Mouse (Mus musculus): ENCODE results near the gene Ces1e. TPM values are rescaled to one million over a fixed set of nuclear protein-coding genes. Genes with fewer than 3 reads are reported as not detected.

Ces1e gene
- total and polyA plus RNA-seq, 3 experiments, result not detected

DNA sequence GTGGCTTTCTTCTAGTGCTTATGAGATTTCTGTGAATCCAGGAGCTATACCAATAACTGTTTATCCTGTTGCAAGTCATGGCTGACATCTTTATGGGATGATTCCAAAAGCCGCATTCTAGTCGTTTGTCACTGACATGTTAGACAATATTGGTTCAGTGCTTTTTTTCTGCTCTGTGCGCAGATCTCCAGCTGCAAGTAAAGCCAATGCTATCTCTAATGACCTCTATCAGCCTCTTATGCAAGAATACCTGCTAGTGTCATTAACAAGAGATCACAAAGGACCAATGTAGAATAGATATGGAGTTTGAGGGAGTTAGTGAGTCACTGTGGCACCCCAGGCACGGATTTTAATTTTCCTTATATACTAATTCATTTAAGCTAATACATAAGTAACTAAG is 45.2 kb upstream of the Ces1e start:
- TF ChIP-seq MAZ (IDR thresholded peaks at IDR 0.05; ENCODE audit: low read depth, low read length), result no peak
- no peak for TF ChIP-seq JUND (IDR thresholded peaks at IDR 0.05; ENCODE audit: low read depth, low read length)
- TF ChIP-seq GATA1 (IDR thresholded peaks at IDR 0.05; ENCODE audit: low read depth, low read length), result no peak
- TF ChIP-seq TBP (IDR thresholded peaks at IDR 0.05; ENCODE audit: low read depth, low read length), result no peak
- no peak for TF ChIP-seq EP300 (IDR thresholded peaks at IDR 0.05; ENCODE audit: low read depth in 1 of 2, low read length in 2 of 2)
- TF ChIP-seq USF1 (IDR thresholded peaks at IDR 0.05; ENCODE audit: low read depth, low read length), result no peak
- TF ChIP-seq HCFC1 (IDR thresholded peaks at IDR 0.05; ENCODE audit: low read depth, low read length), result no peak
- no peak for TF ChIP-seq MEF2A (IDR thresholded peaks at IDR 0.05; ENCODE audit: extremely low read depth, insufficient replicate concordance, low read depth, low read length, poor library complexity, severe bottlenecking)
- no peak for TF ChIP-seq ETS1 (IDR thresholded peaks at IDR 0.05; ENCODE audit: low read depth, low read length)
- no peak for TF ChIP-seq UBTF (IDR thresholded peaks at IDR 0.05; ENCODE audit: borderline replicate concordance, insufficient read depth, low read depth, low read length)
- no peak for TF ChIP-seq BHLHE40 (IDR thresholded peaks at IDR 0.05; ENCODE audit: borderline replicate concordance, low read depth, low read length)
- no peak for TF ChIP-seq ZC3H11A (IDR thresholded peaks at IDR 0.05; ENCODE audit: low read depth, low read length)
- TF ChIP-seq USF2 (IDR thresholded peaks at IDR 0.05; ENCODE audit: borderline replicate concordance in 1 of 2, insufficient read depth in 1 of 2, low read depth in 1 of 2, low read length in 2 of 2), result no peak
- TF ChIP-seq CHD2 (IDR thresholded peaks at IDR 0.05; ENCODE audit: low read length), result no peak
- no peak for TF ChIP-seq ZMIZ1 (IDR thresholded peaks at IDR 0.05; ENCODE audit: low read depth, low read length)
- no peak for TF ChIP-seq GABPA (IDR thresholded peaks at IDR 0.05; ENCODE audit: low read depth, low read length)
- TF ChIP-seq TAL1 (IDR thresholded peaks at IDR 0.05; ENCODE audit: low read length), result no peak
- TF ChIP-seq NELFE (IDR thresholded peaks at IDR 0.05; ENCODE audit: low read depth, low read length), result no peak
- no peak for TF ChIP-seq ZKSCAN1 (IDR thresholded peaks at IDR 0.05; ENCODE audit: low read depth, low read length)
- H3K36me3 ChIP-seq (ENCODE audit: control insufficient read depth in 1 of 2, insufficient read depth in 2 of 2, low read length in 2 of 2), result no peaks in the 10 kb centered on the region
- H3K9ac ChIP-seq (ENCODE audit: control insufficient read depth, low read depth, low read length, poor library complexity, severe bottlenecking), result no peak overlapping the region
- H3K79me2 ChIP-seq (ENCODE audit: control insufficient read depth, insufficient read depth, low read length, poor library complexity), result no peaks in the 10 kb centered on the region
- H3K9me3 ChIP-seq (replicated peaks; ENCODE audit: insufficient read depth, low read length), result no peaks in the 10 kb centered on the region
- H3K4me3 ChIP-seq (ENCODE audit: control insufficient read depth in 1 of 2, insufficient read depth in 1 of 2, low read depth in 2 of 2, low read length in 2 of 2), result no peak overlapping the region
- no peak overlapping the region for H3K27ac ChIP-seq (ENCODE audit: control insufficient read depth, low read depth, low read length)
- no peaks in the 10 kb centered on the region for H3K4me1 ChIP-seq (ENCODE audit: control insufficient read depth in 1 of 2, insufficient read depth in 2 of 2, low read length in 2 of 2)
- no peak for DNase-seq (ENCODE audit: low read depth, low spot score)
- no peaks in the 10 kb centered on the region for H3K27me3 ChIP-seq (ENCODE audit: control insufficient read depth in 1 of 2, insufficient read depth in 2 of 2, low read length in 2 of 2)

DNA sequence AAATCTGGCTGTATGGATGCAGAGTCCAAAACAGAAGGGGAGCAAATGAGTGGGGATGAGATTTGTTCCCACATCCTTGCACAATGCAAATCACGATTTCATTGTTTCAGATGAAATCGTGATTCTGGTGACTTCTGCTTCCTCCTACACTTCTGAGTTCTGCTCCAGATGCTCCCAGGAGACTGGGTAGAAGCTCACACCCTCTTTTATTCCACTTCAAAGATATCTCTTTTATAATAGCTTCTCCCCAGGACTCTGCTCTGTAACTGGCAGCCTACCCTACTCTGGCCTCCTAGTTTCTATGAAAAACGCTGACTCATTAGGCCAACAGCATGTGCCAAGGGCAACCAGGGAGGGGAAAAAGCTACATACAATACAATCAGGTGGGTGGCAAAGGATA is 43.9 kb upstream of the Ces1e start:
- no peaks in the 10 kb centered on the region for H3K36me3 ChIP-seq (ENCODE audit: control insufficient read depth in 1 of 2, insufficient read depth in 2 of 2, low read length in 2 of 2)
- no peaks in the 10 kb centered on the region for H3K4me1 ChIP-seq (ENCODE audit: control insufficient read depth in 1 of 2, insufficient read depth in 2 of 2, low read length in 2 of 2)
- no peaks in the 10 kb centered on the region for H3K9me3 ChIP-seq (replicated peaks; ENCODE audit: insufficient read depth, low read length)
- no peak overlapping the region for H3K27ac ChIP-seq (ENCODE audit: control insufficient read depth, low read depth, low read length)
- no peak for DNase-seq (ENCODE audit: low read depth, low spot score)
- no peaks in the 10 kb centered on the region for H3K27me3 ChIP-seq (ENCODE audit: control insufficient read depth in 1 of 2, insufficient read depth in 2 of 2, low read length in 2 of 2)
- TF ChIP-seq ETS1 (IDR thresholded peaks at IDR 0.05; ENCODE audit: low read depth, low read length) (no peak), MAFK (IDR thresholded peaks at IDR 0.05; ENCODE audit: borderline replicate concordance, low read depth, low read length) (no peak), USF2 (IDR thresholded peaks at IDR 0.05; ENCODE audit: borderline replicate concordance in 1 of 2, insufficient read depth in 1 of 2, low read depth in 1 of 2, low read length in 2 of 2) (no peak), TBP (IDR thresholded peaks at IDR 0.05; ENCODE audit: low read depth, low read length) (no peak), POLR2AphosphoS5 (IDR thresholded peaks at IDR 0.05; ENCODE audit: borderline replicate concordance, low read depth, low read length) (no peak), MAX (IDR thresholded peaks at IDR 0.05; ENCODE audit: low read length) (no peak)
- no peaks in the 10 kb centered on the region for H3K79me2 ChIP-seq (ENCODE audit: control insufficient read depth, insufficient read depth, low read length, poor library complexity)
- no peak overlapping the region for H3K4me3 ChIP-seq (ENCODE audit: control insufficient read depth in 1 of 2, insufficient read depth in 1 of 2, low read depth in 2 of 2, low read length in 2 of 2)
- H3K9ac ChIP-seq (ENCODE audit: control insufficient read depth, low read depth, low read length, poor library complexity, severe bottlenecking), result no peak overlapping the region
